Mouse (Mus musculus): ENCODE results near the gene Tlr3.

The Tlr3 gene

DNA sequence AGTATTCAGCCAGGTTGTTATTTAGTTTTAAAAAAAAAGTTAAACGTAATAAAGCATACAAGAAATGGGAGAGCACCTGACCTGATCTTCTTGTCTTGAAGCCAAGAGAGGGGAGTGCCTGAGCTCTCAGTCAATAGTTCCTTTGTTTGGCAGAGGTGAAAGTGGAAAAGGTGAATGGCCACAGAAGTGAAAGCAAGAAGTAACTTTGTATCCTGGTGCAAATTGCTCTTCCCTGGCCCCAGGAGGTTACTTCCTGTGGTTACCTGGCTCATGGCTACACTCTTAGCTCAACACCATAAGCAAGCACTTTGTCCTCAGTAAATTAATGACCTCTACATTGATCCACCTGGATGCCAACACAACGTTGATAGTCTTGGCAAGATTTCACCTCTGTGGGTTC, at the start of gene Tlr3:
TSS of gene Tlr3 (minus strand) at position 199 of the 400 bp plus-strand sequence.
- no peak for DNase-seq (ENCODE audit: low spot score in 2 of 2)

- DNase-seq (ENCODE audit: low spot score in 2 of 2) = no peak
Measured at GRCm38 (mm10) chr8:45457874-45458273, 47.0 kb upstream of the Tlr3 start.

DNA sequence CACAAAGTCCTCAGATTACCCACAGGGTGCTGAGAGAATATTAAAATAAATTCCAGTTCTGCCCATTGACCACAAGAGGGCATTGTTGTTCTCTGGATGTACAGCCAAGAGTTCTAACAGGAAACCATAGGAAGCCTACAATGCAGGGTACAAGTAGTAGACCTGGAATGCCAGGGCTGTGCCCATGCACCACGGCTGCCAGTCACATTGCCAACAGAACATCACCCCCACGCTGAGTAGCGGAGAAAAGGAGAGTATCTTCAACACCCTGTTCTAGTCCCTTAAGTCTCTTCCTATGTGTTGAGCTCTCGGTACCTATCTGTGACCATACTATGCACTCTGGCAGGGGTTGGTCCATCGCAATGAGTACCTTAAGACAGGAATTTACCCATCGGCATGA, 43.5 kb upstream of the Tlr3 start:
- DNase-seq (ENCODE audit: low spot score in 2 of 2) = peak; percentile 12 to 22

GRCm38 (mm10) chr8:45452115-45452514, 41.2 kb upstream of the Tlr3 start:
- no peak for DNase-seq (ENCODE audit: low spot score in 2 of 2)

GRCm38 (mm10) chr8:45448842-45449241, 38.0 kb upstream of the Tlr3 start:
- no peak for DNase-seq (ENCODE audit: low spot score in 2 of 2)

DNA sequence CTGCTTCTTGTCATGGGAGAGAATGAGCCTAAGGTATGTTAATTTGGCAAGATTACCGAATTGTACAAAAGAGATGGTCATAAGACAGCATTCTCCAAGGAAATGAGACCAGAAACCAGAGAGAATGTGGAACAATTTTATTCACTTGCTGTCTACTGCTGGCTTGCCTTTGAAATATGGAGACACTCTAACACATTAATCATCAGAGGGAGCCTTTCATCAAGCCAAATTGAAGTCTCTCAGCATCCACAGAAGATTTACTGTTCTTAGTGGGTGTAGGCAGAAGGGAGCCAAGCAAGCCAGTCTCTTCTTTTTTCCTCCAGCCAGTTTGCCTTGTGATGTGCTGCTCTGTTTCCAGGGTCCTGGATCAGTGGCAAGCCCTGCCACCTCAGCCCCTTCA, 37.4 kb upstream of the Tlr3 start:
- no peak for DNase-seq (ENCODE audit: low spot score in 2 of 2)

DNA sequence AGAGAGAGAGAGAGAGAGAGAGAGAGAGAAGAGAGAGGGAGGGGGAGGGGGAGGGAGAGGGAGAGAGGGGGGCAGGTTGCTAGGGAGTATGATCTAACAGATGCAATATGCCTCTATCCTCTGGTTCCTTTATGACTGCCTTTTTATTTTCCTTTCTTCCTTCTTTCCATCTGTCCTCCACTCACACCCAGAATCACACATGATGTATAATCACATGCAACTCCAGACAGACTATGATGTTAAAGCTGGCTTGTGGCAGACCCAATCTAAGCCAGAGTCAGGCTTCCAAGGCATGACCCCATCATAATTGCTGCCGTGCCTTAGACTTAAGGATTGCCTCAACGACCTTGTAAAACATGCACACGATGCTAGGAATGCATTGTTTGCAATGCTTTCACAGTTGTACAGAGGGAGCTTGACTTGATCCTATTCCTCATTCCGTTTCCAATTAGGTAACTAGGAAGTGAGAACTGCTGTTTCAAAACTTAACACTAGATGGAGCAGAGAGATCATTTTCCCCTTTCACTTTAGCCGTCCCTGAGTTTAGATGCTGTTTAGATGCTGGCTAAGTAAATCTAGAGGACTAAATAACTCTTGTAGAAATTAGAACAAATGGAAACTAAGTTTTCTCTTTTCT, 28.1 kb upstream of the Tlr3 start:
- DNase-seq (ENCODE audit: low spot score in 2 of 2) = no peak

- DNase-seq (ENCODE audit: low spot score in 2 of 2) = no peak
Measured at GRCm38 (mm10) chr8:45420151-45420550, 9.3 kb upstream of the Tlr3 start.

- peak; percentile 63 for DNase-seq (ENCODE audit: low spot score in 2 of 2)
Measured at GRCm38 (mm10) chr8:45414965-45415364, 4.1 kb upstream of the Tlr3 start.

- peak; percentile 39 for DNase-seq (ENCODE audit: low spot score in 2 of 2)
Measured at GRCm38 (mm10) chr8:45410146-45410880, 567 bp downstream of the Tlr3 start.

- no peak for DNase-seq (ENCODE audit: low spot score in 2 of 2)
Measured at GRCm38 (mm10) chr8:45409702-45410101, 1.2 kb downstream of the Tlr3 start.

DNA sequence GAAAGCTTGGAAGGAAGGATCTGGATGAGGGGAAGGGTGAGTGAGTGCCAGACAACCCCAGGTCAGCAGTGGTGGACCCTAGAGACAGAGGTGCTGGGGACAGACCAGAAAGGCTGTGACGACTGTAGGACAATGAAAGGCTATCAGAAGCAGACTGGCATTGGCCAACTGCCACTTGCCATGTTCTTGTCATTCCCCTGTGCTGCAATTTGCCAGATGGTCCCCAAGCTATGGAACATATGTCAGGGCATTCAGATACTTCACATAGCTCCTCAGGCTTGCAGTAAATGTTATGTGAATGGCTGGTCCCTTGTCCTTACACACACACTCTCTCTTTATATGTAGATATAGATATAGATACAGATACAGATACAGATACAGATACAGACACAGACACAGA, 27.6 kb downstream of the Tlr3 start:
- DNase-seq (ENCODE audit: low spot score in 2 of 2) = no peak

GRCm38 (mm10) chr8:45381963-45382347, 28.9 kb downstream of the Tlr3 start, which contains the start of gene Fam149a:
Gene Fam149a (minus strand): TSS chr8:45382291.
- DNase-seq (ENCODE audit: low spot score in 2 of 2) = no peak

- DNase-seq (ENCODE audit: low spot score in 2 of 2) = no peak
Measured at GRCm38 (mm10) chr8:45381075-45381962, 29.6 kb downstream of the Tlr3 start.

DNA sequence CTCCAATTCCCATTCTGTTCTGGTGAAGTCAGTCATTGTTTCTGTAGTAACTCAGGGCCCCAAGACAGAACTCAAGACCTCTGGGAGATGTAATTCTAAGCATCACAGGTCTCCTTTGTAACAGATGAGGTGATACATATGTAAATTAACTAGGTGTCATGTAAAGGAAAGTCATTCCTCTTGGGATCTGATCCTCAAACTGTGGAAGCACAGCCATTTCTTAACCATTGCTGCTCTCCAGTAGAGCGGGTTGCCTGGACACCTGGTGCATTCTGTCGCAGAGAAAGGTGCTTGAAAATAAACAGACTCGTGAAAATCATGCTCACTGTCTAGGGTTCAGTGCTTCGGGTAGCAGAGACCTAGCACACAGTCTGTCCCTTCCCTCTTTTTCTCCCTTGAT, 30.3 kb downstream of the Tlr3 start:
- no peak for DNase-seq (ENCODE audit: low spot score in 2 of 2)

DNA sequence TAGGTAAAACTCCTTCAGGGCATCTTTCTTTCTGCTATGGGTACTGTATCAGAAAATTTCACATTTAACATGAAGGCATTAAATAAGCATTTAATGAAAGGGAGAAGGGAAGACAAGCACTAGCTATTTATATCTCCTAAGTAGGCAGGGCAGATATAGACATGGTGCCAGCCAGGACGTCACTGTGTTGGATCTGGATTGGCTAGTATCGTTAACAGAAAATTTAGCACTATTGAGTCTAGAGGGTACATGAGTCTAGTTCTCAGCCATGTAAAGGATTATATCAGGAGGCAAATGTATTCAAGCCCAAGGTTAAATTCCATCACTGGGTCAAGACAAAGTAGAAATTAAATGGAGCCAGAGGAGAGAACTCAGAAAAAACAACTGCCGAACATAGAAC, 36.8 kb downstream of the Tlr3 start:
- no peak for DNase-seq (ENCODE audit: low spot score in 2 of 2)

- peak; percentile 33 to 42 for DNase-seq (ENCODE audit: low spot score in 2 of 2)
Measured at GRCm38 (mm10) chr8:45367154-45367553, 43.7 kb downstream of the Tlr3 start.

DNA sequence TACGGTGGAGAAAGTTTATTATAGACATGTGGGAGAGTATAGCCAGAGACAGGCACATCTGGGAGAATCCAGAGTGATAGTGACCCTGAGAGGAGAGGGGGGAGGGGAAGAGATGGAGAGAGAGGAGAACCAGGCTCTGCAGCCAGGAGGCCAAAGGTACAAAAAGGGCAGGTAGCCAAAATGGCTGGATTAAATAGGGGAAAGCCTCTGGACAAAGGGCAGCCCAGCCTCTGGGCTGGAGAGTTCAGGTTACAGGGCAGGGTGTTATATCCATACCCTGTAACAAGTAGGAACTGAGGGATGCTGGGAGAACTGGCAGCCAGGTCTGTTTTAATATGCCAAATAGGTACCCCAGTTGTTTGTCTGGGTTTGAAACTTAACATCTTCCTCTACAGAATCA, 47.7 kb downstream of the Tlr3 start:
- DNase-seq (ENCODE audit: low spot score in 2 of 2) = no peak

- DNase-seq (ENCODE audit: low spot score in 2 of 2) = no peak
Measured at GRCm38 (mm10) chr8:45362323-45362722, 48.6 kb downstream of the Tlr3 start.

GRCm38 (mm10) chr8:45359091-45359605, 51.7 kb downstream of the Tlr3 start:
- no peak for DNase-seq (ENCODE audit: low spot score in 2 of 2)

- DNase-seq (ENCODE audit: low spot score in 2 of 2) = no peak
Measured at GRCm38 (mm10) chr8:45358132-45358918, 52.6 kb downstream of the Tlr3 start.

Data from spleen, postnatal 36 days (tissue).